Mouse (Mus musculus) G1E (cell line): Measurements from ENCODE around the gene Pld5. TPM values are rescaled to one million over a fixed set of nuclear protein-coding genes. Genes with fewer than 3 reads are reported as not detected.

Experiments
- ATAC-seq: 2 replicates; pipeline ENCODE4 v1.8.0; 2016; ENCODE audit warnings: mild to moderate bottlenecking; ENCODE audit not compliant: insufficient number of reproducible peaks, poor library complexity, low FRiP score, severe bottlenecking; ENCODE audit errors: extremely low read depth
- DNase-seq: peaks from one replicate; pipeline ENCODE4 v3.0.0; 2012; ENCODE audit warnings: low spot score
- H3K27me3 ChIP-seq: 2 replicates; pipeline ENCODE4 v1.6.1; 2012; ENCODE audit warnings: mild to moderate bottlenecking, low read length, inconsistent platforms; ENCODE audit not compliant: insufficient read depth
- H3K36me3 ChIP-seq: replicated peaks from 2 replicates; pipeline ENCODE3; 2012; ENCODE audit warnings: mild to moderate bottlenecking, inconsistent platforms
- H3K4me1 ChIP-seq: 2 replicates; pipeline ENCODE4 v1.6.1; 2012; ENCODE audit warnings: low read depth, low read length, inconsistent platforms, mixed read lengths; ENCODE audit not compliant: insufficient read depth
- H3K4me3 ChIP-seq: 2 replicates; pipeline ENCODE4 v1.5.1; 2012; ENCODE audit warnings: low read depth, mild to moderate bottlenecking, inconsistent platforms, low read length, moderate library complexity, mixed read lengths
- H3K9me3 ChIP-seq: replicated peaks from 2 replicates; pipeline ENCODE4 v1.6.1; 2012; ENCODE audit warnings: inconsistent platforms
- CTCF ChIP-seq: IDR thresholded peaks from 2 replicates; pipeline ENCODE4 v1.5.1; 2012; ENCODE audit warnings: low read depth, low read length, inconsistent platforms, mixed read lengths
- GATA1 ChIP-seq: IDR thresholded peaks from 2 replicates; pipeline ENCODE4 v1.6.1; 2012; ENCODE audit warnings: borderline replicate concordance, low read length, inconsistent platforms, mixed read lengths
- GATA2 ChIP-seq: IDR thresholded peaks from 2 replicates; pipeline ENCODE4 v1.6.1; 2012; ENCODE audit warnings: low read depth, low read length, inconsistent platforms, borderline replicate concordance
- POLR2AphosphoS5 ChIP-seq: IDR thresholded peaks from 2 replicates; pipeline ENCODE4 v1.6.1; 2012; ENCODE audit warnings: low read depth, low read length, inconsistent platforms; ENCODE audit not compliant: insufficient replicate concordance
- TAL1 ChIP-seq: conservative IDR thresholded peaks from 2 replicates; pipeline ENCODE4 v1.6.1; 2012; ENCODE audit warnings: low read depth, low read length, inconsistent platforms, mixed read lengths
- polyA plus RNA-seq: library from polyadenylated mRNA; stranded (reverse); fragments of >175 nt; gene quantifications from 2 replicates; pipeline ENCODE4 v1.2.3, GENCODE M21; 2012
- total RNA-seq, 2 experiments: library from RNA; stranded (forward) in 1 of 2; stranded (reverse) in 1 of 2; fragments of 200-1000 nt in 1 of 2; fragments of >200 nt in 1 of 2; fragmentation: Nextera tagmentation in 1 of 2; gene quantifications; 2 replicates each; pipeline ENCODE4 v1.2.3; 2014 to 2017

Pld5 gene
- not detected in 2 replicates for total RNA-seq (2014; fragmentation: Nextera tagmentation)
- total RNA-seq (2017): 0.16 and 0.29 TPM in 2 replicates
- not detected in 2 replicates for polyA plus RNA-seq

DNA sequence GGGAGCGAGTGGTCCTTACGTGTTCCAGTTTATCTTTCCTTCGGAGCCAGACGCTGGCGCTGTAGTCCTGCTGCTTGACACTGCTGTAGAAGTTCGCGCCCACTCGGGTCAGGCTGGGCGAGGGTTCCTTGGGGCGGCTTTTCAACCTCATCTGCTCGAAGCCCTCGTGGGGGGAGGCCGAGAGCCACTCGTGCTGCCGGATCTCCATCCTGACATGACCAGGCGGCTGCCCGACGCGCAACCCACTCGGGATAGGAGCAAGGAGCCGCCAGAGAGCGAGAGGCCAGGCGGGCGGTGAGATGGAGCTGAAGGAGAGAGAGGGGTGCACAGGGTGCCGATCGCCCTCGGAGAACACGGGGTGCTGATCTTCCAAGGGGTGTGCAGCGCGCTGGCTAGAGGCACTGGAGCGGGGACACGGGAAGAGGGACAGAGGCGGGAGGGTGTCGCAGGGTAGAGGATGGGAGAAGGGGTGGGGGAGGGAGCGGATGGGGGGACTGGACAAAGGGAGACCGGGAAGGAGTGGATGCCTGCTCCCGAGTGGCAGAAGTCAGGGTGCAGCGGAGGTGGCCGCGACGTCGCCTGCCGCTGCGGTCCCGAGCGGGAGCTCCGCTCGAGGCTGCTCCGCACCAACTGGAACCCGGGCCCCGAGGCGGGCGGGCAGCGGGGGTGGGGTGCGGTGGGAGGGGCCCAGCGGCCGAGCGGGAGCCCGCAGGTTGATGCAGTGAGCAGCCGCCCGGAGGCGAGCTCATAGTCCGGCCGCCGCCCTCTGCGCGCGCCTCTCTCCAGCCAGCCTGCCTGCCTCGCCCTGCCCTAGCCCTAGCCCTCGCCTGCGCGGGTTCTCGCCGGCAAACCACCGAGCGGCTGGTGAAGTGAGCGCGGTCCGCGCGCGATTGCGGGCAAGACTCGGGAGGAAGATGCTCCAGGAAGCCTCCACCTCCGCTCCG lies at the start of gene Pld5:
TSS of gene Pld5 (minus strand) at position 646 of the 944 bp plus-strand sequence.
- Histone ChIP-seq H3K4me1 (no peaks in the 10 kb centered on the region), H3K27me3 (no peaks in the 10 kb centered on the region), H3K4me3 (no peak within 1 kb of the TSS; the same call in 1 of the 2 replicates), H3K36me3 (no peaks in the 10 kb centered on the region), H3K9me3 (peaks cover 37% of the 10 kb centered on the region)
- no peak for TF ChIP-seq GATA2
- TF ChIP-seq CTCF: no peak
- TF ChIP-seq GATA1: no peak
- no peak for TF ChIP-seq POLR2AphosphoS5
- no peak for TF ChIP-seq TAL1
- DNase-seq: no peak
- no peak for ATAC-seq

DNA sequence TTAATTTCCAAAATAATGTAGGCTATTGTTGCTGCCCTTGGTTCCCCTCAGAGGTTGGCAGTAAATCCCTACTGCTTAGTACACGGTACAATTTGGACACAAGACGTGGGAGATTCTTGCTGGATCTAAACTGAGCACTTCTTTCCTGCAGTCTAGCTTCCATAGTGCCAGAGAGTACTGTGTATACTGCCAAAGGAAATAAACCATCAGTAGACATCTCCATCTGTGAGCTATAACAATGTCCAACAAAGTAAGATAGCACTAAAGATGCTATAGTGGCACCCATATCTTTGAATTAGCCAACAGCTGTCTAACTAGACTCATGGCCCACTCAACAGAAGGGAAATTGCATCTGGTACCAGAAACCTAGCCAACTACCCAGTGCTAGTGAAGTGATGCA lies 40.0 kb upstream of the Pld5 start:
- H3K27me3 ChIP-seq: no peaks in the 10 kb centered on the region
- no peak overlapping the region for H3K4me3 ChIP-seq
- no peaks in the 10 kb centered on the region for H3K36me3 ChIP-seq
- DNase-seq (no peak), ATAC-seq (peak; percentile 10; the same call in 1 of the 2 replicates)
- H3K4me1 ChIP-seq: no peaks in the 10 kb centered on the region
- H3K9me3 ChIP-seq: peaks cover 13% of the 10 kb centered on the region
- TF ChIP-seq CTCF: no peak
- no peak for TF ChIP-seq TAL1
- no peak for TF ChIP-seq GATA2
- no peak for TF ChIP-seq GATA1
- no peak for TF ChIP-seq POLR2AphosphoS5

DNA sequence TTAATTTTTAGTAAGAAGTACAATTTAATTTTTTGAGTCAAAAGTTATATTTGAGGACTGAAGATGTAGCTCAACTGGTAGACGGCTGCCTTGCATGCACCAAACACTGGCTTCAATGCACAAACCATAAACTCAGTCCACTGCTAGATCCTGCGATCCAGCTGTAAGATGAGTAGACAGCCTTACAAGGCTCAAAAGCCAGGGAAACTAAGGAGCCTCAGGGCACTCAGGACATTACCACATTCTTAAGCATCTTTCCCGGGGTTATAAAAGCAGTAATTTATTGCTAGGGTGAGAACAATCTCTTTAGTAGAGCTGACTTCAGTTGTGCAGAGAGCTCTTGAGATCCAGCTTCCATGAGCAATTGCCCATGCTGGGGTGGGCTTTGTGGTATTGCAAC lies 35.1 kb upstream of the Pld5 start:
- Histone ChIP-seq H3K36me3 (no peaks in the 10 kb centered on the region), H3K9me3 (peaks cover 15% of the 10 kb centered on the region), H3K27me3 (no peaks in the 10 kb centered on the region), H3K4me3 (no peak overlapping the region), H3K4me1 (no peaks in the 10 kb centered on the region)
- no peak for ATAC-seq
- no peak for DNase-seq
- TF ChIP-seq CTCF (no peak), GATA2 (no peak), GATA1 (no peak), TAL1 (no peak), POLR2AphosphoS5 (no peak)

DNA sequence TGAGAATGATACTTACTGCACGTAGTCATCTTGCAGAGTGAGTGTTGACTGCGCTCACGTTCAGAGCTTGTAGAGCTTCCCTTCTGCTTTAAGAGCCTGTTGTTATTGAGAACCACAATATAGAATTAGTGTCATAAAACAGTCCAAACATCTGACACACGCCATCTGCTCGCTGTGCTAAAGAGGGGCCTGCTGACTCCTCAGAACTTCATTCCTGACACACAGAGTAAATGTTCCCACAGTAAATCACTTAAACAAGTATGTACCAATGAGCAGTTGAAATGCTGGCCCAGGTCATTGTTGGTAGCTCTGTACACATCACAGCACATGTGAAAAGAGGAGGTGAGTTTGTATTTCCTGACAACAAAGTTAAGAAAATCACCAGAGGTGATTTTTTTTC lies 14.3 kb upstream of the Pld5 start:
- ATAC-seq (no peak), DNase-seq (no peak)
- Histone ChIP-seq H3K36me3 (no peaks in the 10 kb centered on the region), H3K9me3 (peaks cover 3% of the 10 kb centered on the region; the same call in 1 of the 2 replicates), H3K4me3 (no peak overlapping the region), H3K27me3 (no peaks in the 10 kb centered on the region), H3K4me1 (no peaks in the 10 kb centered on the region)
- TF ChIP-seq CTCF (no peak), GATA2 (no peak)

DNA sequence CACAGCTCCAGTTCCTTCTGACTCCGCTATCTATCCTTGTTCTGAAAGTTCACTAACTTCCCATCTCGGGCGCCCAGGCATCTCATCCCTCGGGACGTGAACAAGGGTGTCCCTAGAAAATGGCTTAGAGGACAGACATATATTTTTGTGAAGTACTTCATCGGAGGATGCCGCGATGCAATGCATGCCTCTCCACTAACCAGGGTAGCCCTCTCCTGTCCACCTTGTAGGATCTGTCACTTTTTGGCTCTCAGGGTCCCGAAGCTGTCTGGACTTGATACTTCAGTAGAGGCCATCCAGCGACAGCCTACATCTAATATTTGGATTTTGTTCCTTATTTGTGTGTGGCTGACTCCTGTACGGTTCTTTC lies 484 bp upstream of the Pld5 start:
- Histone ChIP-seq H3K4me1 (no peaks in the 10 kb centered on the region), H3K9me3 (peaks cover 37% of the 10 kb centered on the region), H3K4me3 (no peak overlapping the region; the same call in 1 of the 2 replicates), H3K36me3 (no peaks in the 10 kb centered on the region), H3K27me3 (no peaks in the 10 kb centered on the region)
- TF ChIP-seq TAL1 (no peak), CTCF (no peak), POLR2AphosphoS5 (no peak), GATA1 (no peak), GATA2 (no peak)
- DNase-seq (no peak), ATAC-seq (no peak)

DNA sequence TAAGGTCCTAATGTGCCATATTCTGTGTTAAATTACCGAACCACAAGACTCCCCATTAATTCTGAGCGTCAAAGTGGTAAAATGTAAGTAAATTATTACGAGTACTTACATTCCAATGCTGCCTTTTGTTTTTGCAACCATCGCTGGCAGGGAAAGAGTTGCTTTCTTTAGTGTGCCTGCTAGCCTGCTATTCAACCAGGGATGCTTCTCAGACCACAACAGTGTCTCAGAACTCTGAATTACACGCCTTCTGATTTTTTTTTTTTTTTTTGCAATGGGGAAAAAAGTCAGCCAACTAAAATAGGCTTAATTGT lies 26.4 kb downstream of the Pld5 start:
- peaks cover 19% of the 10 kb centered on the region for H3K9me3 ChIP-seq
- no peaks in the 10 kb centered on the region for H3K36me3 ChIP-seq
- DNase-seq (no peak), ATAC-seq (no peak)
- H3K27me3 ChIP-seq: no peaks in the 10 kb centered on the region
- TF ChIP-seq POLR2AphosphoS5 (no peak), GATA1 (no peak), CTCF (no peak), GATA2 (no peak), TAL1 (no peak)
- H3K4me1 ChIP-seq: no peaks in the 10 kb centered on the region
- no peak overlapping the region for H3K4me3 ChIP-seq
